Mouse (Mus musculus) kidney, embryonic 14.5 days (tissue): ENCODE measurements around the gene Crls1. TPM values are rescaled to one million over a fixed set of nuclear protein-coding genes. Genes with fewer than 3 reads are reported as not detected.

Experiments used
- ATAC-seq: fragments of 200-750 bp; cut with Nextera tagmentation; 2 replicates; pipeline ENCODE4 v1.8.0; 2017; ENCODE audit warnings: moderate number of reproducible peaks, mild to moderate bottlenecking, moderate TSS enrichment, moderate library complexity; ENCODE audit not compliant: low FRiP score, low TSS enrichment
- H3K27ac ChIP-seq: fragments of 300-500 bp; sonication (generic); 2 replicates; pipeline ENCODE4 v1.5.1; 2014; ENCODE audit warnings: low read depth, mild to moderate bottlenecking, low read length, moderate library complexity, mixed read lengths
- H3K27me3 ChIP-seq: fragments of 300-500 bp; sonication (generic); 2 replicates; pipeline ENCODE4 v1.6.1; 2014; ENCODE audit warnings: mild to moderate bottlenecking, low read length; ENCODE audit not compliant: control insufficient read depth, insufficient read depth
- H3K36me3 ChIP-seq: fragments of 300-500 bp; sonication (generic); 2 replicates; pipeline ENCODE4 v1.6.1; 2014; ENCODE audit warnings: low read length, mixed read lengths; ENCODE audit not compliant: control insufficient read depth, insufficient read depth
- H3K4me1 ChIP-seq: fragments of 300-500 bp; sonication (generic); 2 replicates; pipeline ENCODE4 v1.6.1; 2014; ENCODE audit warnings: low read length, mixed read lengths; ENCODE audit not compliant: control insufficient read depth, insufficient read depth
- H3K4me2 ChIP-seq: fragments of 300-500 bp; sonication (generic); replicated peaks from 2 replicates; pipeline ENCODE4 v1.6.1; 2014; ENCODE audit warnings: low read depth, mild to moderate bottlenecking, low read length
- H3K4me3 ChIP-seq: fragments of 300-500 bp; sonication (generic); 2 replicates; pipeline ENCODE4 v1.5.1; 2014; ENCODE audit warnings: mild to moderate bottlenecking, low read length
- H3K9ac ChIP-seq: fragments of 300-500 bp; sonication (generic); 2 replicates; pipeline ENCODE4 v1.6.1; 2014; ENCODE audit warnings: low read depth, mild to moderate bottlenecking, low read length, moderate library complexity
- H3K9me3 ChIP-seq: fragments of 300-500 bp; sonication (generic); 2 replicates; pipeline ENCODE4 v1.6.1; 2016; ENCODE audit warnings: low read length; ENCODE audit not compliant: control insufficient read depth
- WGBS: fragments of 180-500 bp; shearing (Covaris S2); extraction: QIAGEN DNeasy Blood & Tissue Kit; methylation state at CpG from one replicate; pipeline ENCODE4 v1.1.7; 2014; 5-methylcytosine and 5-hydroxymethylcytosine counted together
- polyA plus RNA-seq: library from polyadenylated mRNA; unstranded; fragments of >200 nt; fragmentation: Nextera tagmentation; extraction: Ambion mirVana; gene quantifications from 2 replicates; pipeline ENCODE4 v1.2.1, GENCODE M21; 2014

Gene Crls1
- polyA plus RNA-seq, 1 experiment from 2014 or later = 16.4 TPM

DNA sequence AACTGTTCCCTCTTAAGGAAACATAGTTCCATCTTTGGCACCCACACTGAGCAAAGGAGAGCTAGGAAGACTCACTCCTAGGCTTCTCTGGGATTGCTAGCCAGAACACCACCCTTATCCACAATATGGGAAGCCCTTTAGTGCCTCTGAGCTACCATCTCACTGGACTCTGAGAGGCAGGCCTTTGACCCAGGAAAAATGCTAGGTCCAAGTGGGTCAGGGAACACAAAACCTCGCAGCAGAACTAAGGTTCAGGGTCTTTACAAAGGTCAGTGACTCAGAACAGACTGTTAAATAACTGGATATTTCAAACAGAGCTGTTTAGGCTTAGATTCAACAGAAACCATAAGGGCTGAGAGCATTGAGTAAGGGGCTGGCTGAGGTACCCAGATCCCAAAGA, 30.5 kb downstream of the Crls1 start:
- Histone ChIP-seq H3K36me3 (no peaks in the 10 kb centered on the region), H3K4me2 (no peak overlapping the region), H3K9ac (no peak overlapping the region), H3K27me3 (peaks cover 32% of the 10 kb centered on the region), H3K4me3 (no peak overlapping the region), H3K9me3 (no peaks in the 10 kb centered on the region), H3K27ac (no peak overlapping the region), H3K4me1 (peaks cover 24% of the 10 kb centered on the region)
- 69% methylated on average over 1 of the region's 1 CpGs for WGBS
- ATAC-seq = no peak

DNA sequence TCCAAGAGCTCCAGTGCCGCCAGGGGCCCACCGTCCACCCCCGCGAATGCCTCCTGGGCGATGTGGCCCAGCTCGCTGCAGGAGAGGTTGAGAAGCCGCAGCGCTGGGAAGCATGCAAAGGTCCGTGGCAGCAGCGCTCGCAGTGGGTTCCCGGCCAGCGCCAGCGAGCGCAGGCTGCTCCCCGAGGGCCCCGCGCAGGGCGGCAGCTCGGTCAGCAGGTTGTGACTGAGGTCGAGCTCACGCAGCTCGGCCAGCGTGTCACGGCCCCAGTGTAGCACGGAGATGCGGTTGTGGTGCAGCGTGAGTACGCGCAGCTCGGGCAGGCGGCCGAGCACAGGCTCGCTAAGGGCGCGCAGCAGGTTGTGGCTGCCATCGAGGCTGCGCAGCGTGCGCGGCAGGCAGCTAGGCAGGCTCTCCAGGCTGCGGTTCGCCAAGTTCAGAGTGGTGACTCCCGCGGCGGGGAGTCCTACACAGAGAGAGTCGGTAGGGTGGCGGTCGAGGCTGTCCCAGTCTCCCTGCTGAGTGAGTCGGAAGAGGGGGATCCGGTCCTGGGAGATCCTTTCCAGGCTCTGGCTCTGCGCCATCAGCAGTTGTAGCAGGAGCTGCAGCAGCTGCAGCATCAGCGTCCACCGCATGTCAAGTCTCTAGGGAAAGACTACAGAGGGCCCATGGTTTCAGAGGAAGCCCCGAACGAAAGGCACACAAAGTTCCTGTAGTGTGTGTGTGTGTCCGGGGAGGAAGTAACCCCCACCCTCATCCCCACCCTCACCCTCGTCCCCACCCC, 33.0 kb downstream of the Crls1 start:
- ATAC-seq = peak; percentile 69
- under 1% methylated on average over 58 of the region's 58 CpGs for WGBS
- H3K9me3 ChIP-seq = no peaks in the 10 kb centered on the region
- H3K27me3 ChIP-seq = peaks cover 32% of the 10 kb centered on the region
- peaks cover 26% of the 10 kb centered on the region for H3K4me1 ChIP-seq
- H3K27ac ChIP-seq = no peak overlapping the region
- H3K4me2 ChIP-seq = peak overlapping the region; percentile 99
- peak overlapping the region; percentile 51 for H3K4me3 ChIP-seq
- H3K36me3 ChIP-seq = no peaks in the 10 kb centered on the region
- peak overlapping the region; percentile 53 for H3K9ac ChIP-seq

DNA sequence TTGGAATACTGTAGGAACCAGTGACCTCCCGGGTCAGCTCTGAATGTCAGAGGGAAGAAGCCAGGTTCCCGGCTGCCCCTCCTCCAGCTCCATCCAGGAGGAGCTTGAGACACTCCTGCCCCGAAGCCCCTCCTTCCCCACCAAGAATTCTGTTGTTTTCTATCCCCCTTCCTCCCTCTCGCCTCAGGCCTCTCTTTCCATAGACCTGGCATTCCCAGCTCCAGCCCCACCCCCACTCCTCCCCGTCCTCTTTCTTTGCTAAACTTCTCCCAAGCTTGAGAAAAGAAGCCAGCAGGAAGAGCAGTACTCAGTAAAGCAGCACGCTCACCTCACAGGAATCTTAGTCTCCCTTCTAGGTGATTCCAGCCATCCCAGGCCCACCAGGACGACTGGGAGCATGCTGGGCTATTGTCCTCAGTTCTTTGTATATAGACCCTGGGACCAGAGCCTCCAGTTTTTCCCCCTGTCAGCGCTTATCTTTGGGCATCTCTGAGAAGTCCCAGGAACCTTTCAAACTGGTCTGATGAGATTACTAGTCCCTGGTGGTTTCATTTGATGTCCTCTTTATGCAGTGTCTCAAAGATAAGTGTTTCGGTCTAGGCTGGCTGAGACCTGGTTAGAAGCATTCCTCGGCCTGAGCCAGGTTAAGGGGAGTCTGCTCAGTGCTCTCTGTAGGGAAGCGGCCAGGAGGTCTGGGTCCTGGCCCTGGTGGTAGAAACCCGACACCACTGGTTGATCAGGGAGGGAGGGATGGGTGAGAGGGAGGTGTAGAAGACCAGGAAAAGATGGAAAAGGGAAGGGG, 34.6 kb downstream of the Crls1 start, which contains the start of gene Lrrn4:
Gene Lrrn4 (minus strand): TSS at position 48 of the 802 bp plus-strand sequence.
- Histone ChIP-seq H3K27me3 (peaks cover 32% of the 10 kb centered on the region), H3K27ac (no peak within 1 kb of the TSS), H3K9me3 (no peaks in the 10 kb centered on the region), H3K4me1 (peaks cover 29% of the 10 kb centered on the region), H3K4me3 (peak within 1 kb of the TSS; percentile 51), H3K4me2 (peak within 1 kb of the TSS; percentile 99), H3K36me3 (no peaks in the 10 kb centered on the region), H3K9ac (peak within 1 kb of the TSS; percentile 53; the same call in 1 of the 2 replicates)
- ATAC-seq = peak; percentile 44
- 13% methylated on average over 12 of the region's 12 CpGs for WGBS

DNA sequence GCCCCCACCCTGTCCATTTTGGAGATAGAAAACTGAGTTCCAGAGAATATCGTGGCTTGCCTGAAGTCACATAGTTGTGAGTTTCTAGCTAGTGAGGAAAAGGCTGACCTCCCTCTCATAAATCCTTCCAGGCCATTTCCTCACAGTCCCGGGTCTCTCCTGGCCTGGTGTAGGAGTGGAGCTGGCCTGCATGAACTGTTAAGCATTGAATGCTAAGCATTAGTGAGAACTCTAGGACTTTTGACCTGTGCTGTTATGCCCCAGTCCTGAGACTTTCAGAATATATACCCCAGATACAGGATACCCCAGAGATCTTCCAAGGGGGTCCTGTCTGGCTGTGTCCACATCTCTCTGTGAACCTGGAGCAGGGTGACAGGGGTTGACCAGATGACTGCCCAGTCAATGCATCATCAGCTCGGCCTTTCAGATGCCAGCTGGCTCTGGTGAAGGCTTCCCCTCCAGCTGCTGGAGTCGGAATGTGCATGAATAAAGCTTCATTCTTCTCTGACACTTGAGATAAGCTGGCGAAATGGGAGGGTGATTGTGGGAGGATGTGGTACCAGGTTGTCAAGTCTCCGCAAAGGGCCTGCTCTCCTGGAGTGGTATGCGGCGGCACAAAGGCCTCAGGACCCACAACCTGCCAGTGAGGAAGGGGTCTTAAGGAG, 38.0 kb downstream of the Crls1 start:
- no peak overlapping the region for H3K9ac ChIP-seq
- ATAC-seq = peak; percentile 56
- H3K9me3 ChIP-seq = no peaks in the 10 kb centered on the region
- no peaks in the 10 kb centered on the region for H3K36me3 ChIP-seq
- peaks cover 22% of the 10 kb centered on the region for H3K4me1 ChIP-seq
- no peak overlapping the region for H3K4me3 ChIP-seq
- 25% methylated on average over 8 of the region's 8 CpGs for WGBS
- H3K27me3 ChIP-seq = peaks cover 15% of the 10 kb centered on the region
- H3K4me2 ChIP-seq = no peak overlapping the region
- H3K27ac ChIP-seq = no peak overlapping the region

DNA sequence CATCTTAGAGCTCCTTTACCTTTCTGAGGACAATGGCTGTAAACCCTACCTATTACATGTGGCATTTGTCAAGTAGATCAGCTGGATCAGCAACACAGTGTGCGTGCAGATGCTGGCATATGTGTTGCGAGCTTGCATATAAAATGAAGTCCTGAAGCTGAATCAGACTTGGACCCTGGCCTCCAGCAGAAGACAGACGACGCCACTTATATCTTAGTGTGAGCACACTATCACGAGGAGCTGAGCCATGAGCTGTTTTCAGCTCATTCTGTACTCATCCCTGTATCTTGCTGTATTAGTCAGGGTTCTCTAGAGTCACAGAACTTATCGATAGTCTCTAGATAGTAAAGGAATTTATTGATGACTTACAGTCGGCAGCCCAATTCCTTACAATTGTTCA, 38.8 kb downstream of the Crls1 start:
- Histone ChIP-seq H3K4me3 (no peak overlapping the region), H3K27ac (no peak overlapping the region), H3K9me3 (no peaks in the 10 kb centered on the region), H3K4me2 (no peak overlapping the region), H3K27me3 (peaks cover 7% of the 10 kb centered on the region), H3K4me1 (peaks cover 17% of the 10 kb centered on the region), H3K9ac (no peak overlapping the region), H3K36me3 (no peaks in the 10 kb centered on the region)
- ATAC-seq = no peak
- 90% methylated on average over 7 of the region's 7 CpGs for WGBS

DNA sequence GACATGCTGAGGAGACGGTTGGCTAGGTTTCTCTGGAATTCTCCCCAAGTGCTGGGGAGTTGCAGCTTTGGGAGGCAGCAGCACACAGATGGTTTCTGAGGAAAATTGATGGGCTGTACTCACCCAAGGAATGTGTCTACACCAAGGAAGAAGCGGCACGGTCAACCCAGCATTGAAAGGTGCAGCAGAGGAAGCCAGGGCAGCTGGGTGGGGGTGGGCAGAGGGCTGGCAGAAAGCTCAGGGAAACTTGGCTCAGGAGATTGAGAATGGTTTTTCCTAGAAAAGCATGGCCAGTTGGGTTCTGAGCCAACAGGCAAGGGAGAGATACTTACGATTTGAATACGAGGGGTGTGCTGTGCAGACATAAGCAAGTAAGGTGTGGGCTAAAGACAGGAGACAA, 47.4 kb downstream of the Crls1 start:
- H3K9ac ChIP-seq = no peak overlapping the region
- H3K9me3 ChIP-seq = no peaks in the 10 kb centered on the region
- no peak overlapping the region for H3K27ac ChIP-seq
- no peaks in the 10 kb centered on the region for H3K4me1 ChIP-seq
- no peak overlapping the region for H3K4me2 ChIP-seq
- no peak for ATAC-seq
- H3K27me3 ChIP-seq = no peaks in the 10 kb centered on the region
- 74% methylated on average over 5 of the region's 5 CpGs for WGBS
- H3K4me3 ChIP-seq = no peak overlapping the region
- H3K36me3 ChIP-seq = no peaks in the 10 kb centered on the region

DNA sequence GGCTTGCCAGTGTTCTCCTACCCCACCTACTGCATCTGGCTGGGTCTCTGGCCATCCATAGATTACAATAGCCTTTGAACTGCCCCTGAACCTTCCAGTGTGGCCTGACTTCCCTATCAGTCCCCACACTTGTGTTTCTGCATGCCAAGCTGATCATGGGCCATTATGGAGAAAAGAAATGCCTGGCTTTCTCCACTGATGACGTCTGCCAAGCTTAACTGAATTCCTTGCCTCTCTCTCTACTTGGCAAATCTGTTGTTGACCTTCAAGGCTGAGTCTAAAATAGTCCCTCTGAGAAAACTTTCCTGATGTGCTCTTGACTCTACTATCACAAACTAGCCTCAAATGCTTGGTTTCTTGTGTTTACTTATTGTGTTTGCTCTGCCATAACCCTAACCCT, 51.7 kb downstream of the Crls1 start:
- H3K27me3 ChIP-seq = no peaks in the 10 kb centered on the region
- H3K36me3 ChIP-seq = no peaks in the 10 kb centered on the region
- H3K9ac ChIP-seq = no peak overlapping the region
- no peak for ATAC-seq
- no peaks in the 10 kb centered on the region for H3K9me3 ChIP-seq
- no peak overlapping the region for H3K27ac ChIP-seq
- WGBS = 65% methylated on average over 1 of the region's 1 CpGs
- no peaks in the 10 kb centered on the region for H3K4me1 ChIP-seq
- no peak overlapping the region for H3K4me2 ChIP-seq
- H3K4me3 ChIP-seq = no peak overlapping the region

DNA sequence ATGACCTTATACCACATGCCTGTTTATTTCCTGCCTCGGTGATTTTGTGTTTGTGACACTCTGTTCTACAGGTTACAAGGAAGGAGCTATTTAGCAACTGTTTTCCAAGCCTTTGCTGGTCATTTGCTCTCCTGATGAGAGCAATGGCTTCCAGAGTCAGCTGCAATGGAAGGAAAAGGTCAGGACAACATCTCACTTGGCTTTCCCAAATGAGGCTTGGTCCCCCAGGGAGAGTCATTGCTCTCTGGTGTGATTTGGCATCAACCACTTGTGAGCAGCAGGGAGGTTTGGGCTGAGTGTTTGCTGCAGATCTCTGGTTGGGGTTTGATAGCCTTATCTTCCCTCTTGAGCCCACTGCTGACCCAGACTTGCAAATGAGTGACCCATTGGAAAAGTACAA, 54.1 kb downstream of the Crls1 start:
- Histone ChIP-seq H3K9me3 (no peaks in the 10 kb centered on the region), H3K9ac (no peak overlapping the region), H3K36me3 (no peaks in the 10 kb centered on the region), H3K4me3 (no peak overlapping the region), H3K27me3 (no peaks in the 10 kb centered on the region), H3K27ac (no peak overlapping the region), H3K4me1 (no peaks in the 10 kb centered on the region), H3K4me2 (no peak overlapping the region)
- WGBS = 80% methylated on average over 1 of the region's 1 CpGs
- ATAC-seq = no peak
